Mouse (Mus musculus): ENCODE data around the gene Hltf. TPM values are rescaled to one million over a fixed set of nuclear protein-coding genes. Genes with fewer than 3 reads are reported as not detected.

Hltf gene
- polyA plus RNA-seq, 1 experiment from 2014 or later = 21.6 TPM

DNA sequence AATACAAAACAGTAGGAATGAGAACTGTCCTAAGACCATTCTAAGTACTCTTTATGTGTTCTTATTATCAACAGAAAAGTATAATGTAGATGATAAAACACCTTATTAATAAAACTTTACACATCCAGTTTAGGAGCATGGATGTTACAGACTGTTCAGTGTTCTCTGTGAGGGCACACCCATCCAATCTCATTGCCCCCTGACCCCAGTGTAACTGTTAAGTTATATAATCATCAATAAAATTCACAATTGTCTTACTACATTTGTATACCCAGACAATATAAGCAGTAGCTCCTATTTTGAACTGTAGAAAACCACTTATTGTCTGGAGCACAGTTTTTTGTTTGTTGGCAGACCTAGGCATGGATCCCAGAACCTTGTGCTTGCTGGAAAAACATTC is 83.6 kb downstream of the Hltf start:
- no peaks in the 10 kb centered on the region for H3K4me1 ChIP-seq (replicated peaks)
- H3K4me3 ChIP-seq = no peak overlapping the region
- no peaks in the 10 kb centered on the region for H3K36me3 ChIP-seq
- no peak for ATAC-seq (ENCODE audit: low FRiP score)
- no peak overlapping the region for H3K4me2 ChIP-seq
- no peaks in the 10 kb centered on the region for H3K27me3 ChIP-seq
- no peak overlapping the region for H3K9ac ChIP-seq
- no peaks in the 10 kb centered on the region for H3K9me3 ChIP-seq
- no peak overlapping the region for H3K27ac ChIP-seq

DNA sequence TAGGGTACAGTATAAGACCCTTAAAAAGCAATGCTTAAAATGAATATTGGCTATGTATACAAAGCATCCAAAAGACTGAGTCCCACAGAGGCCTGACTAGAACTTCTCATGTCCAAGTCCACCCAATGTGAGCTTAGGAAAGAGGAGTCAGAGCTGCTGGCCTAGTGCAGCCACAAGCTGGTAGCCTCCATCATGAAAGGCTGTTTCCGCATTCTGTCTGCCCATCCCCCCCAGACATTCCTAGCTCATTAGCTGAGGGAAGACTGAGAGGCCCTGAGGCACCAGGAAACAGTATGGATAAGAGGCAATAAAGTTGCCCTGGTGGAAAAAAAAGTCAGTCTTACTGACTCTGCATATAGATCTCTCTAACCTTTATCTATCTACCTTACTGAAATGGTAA is 84.1 kb downstream of the Hltf start:
- no peaks in the 10 kb centered on the region for H3K9me3 ChIP-seq
- no peaks in the 10 kb centered on the region for H3K4me1 ChIP-seq (replicated peaks)
- no peaks in the 10 kb centered on the region for H3K36me3 ChIP-seq
- ATAC-seq (ENCODE audit: low FRiP score) = no peak
- no peak overlapping the region for H3K27ac ChIP-seq
- H3K4me3 ChIP-seq = no peak overlapping the region
- H3K27me3 ChIP-seq = no peaks in the 10 kb centered on the region
- 43% methylated on average over 1 of the region's 1 CpGs for WGBS
- H3K4me2 ChIP-seq = no peak overlapping the region
- H3K9ac ChIP-seq = no peak overlapping the region

DNA sequence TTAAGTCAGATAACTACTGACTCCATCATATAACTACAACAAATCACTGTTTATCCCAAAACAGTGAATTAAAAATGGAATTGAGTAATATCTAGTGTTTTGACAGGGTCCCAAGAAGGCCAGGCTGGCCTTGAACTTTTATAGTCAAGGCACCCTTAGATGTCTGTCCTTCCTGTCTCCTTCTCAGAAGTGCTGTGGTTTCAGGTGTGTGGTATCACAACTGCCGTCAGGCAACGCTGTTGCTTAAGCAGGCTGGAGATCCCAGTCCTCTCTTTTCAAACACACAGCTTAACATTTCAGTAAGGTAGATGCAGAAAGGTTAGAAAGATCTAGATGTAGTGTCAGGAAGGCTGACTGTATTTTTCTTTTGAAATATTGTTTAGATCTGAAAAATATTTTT is 84.5 kb downstream of the Hltf start:
- H3K9me3 ChIP-seq = no peaks in the 10 kb centered on the region
- no peak overlapping the region for H3K4me3 ChIP-seq
- H3K4me1 ChIP-seq (replicated peaks) = no peaks in the 10 kb centered on the region
- H3K27me3 ChIP-seq = no peaks in the 10 kb centered on the region
- no peak overlapping the region for H3K27ac ChIP-seq
- H3K4me2 ChIP-seq = no peak overlapping the region
- H3K9ac ChIP-seq = no peak overlapping the region
- no peaks in the 10 kb centered on the region for H3K36me3 ChIP-seq
- ATAC-seq (ENCODE audit: low FRiP score) = no peak
- 93% methylated on average over 2 of the region's 2 CpGs for WGBS

DNA sequence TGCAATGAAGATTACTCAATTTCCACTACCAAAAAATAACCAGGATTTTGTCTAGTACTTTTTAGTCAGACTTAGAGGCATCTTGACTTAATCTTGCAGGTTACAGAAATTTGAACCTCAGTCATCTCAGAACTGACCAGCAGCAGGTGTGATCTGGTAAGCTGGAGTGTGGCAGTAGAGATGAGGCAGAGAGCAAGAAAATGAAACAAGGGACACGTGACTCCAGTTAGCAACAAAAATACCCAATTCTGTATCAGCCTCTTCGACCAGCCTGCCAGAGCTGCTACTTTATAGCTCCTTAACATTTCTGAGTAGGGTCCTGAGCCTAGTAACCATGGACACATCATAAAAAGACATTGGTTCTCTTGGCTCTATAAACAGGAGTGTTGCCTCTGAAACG is 85.0 kb downstream of the Hltf start:
- Histone ChIP-seq H3K36me3 (no peaks in the 10 kb centered on the region), H3K9me3 (no peaks in the 10 kb centered on the region), H3K9ac (no peak overlapping the region), H3K27ac (no peak overlapping the region), H3K27me3 (no peaks in the 10 kb centered on the region), H3K4me2 (no peak overlapping the region), H3K4me3 (no peak overlapping the region), H3K4me1 (replicated peaks) (no peaks in the 10 kb centered on the region)
- ATAC-seq (ENCODE audit: low FRiP score) = no peak
- WGBS = 88% methylated on average over 3 of the region's 3 CpGs

DNA sequence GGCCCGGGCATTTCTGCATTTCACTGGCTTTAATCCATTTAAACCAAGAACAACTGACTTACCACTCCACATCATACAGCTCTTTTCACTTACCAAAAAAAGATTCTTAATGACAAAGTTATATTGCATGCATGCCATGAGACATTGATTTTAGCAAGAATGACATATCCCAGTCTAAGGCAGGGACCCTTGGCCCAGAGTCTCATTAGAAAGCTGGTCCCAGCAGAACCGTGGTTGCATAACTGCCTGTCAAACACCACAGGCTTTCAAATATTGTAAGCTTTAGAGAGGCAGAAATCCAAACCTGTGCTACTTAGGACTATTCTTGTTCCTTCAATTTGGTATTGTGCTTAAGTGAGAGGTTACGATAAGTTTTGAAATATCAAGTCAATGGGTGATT is 86.1 kb downstream of the Hltf start:
- Histone ChIP-seq H3K9me3 (no peaks in the 10 kb centered on the region), H3K4me2 (no peak overlapping the region), H3K27ac (no peak overlapping the region), H3K4me3 (no peak overlapping the region), H3K27me3 (no peaks in the 10 kb centered on the region), H3K9ac (no peak overlapping the region), H3K36me3 (no peaks in the 10 kb centered on the region), H3K4me1 (replicated peaks) (no peaks in the 10 kb centered on the region)
- ATAC-seq (ENCODE audit: low FRiP score) = no peak
- 85% methylated on average over 3 of the region's 3 CpGs for WGBS

DNA sequence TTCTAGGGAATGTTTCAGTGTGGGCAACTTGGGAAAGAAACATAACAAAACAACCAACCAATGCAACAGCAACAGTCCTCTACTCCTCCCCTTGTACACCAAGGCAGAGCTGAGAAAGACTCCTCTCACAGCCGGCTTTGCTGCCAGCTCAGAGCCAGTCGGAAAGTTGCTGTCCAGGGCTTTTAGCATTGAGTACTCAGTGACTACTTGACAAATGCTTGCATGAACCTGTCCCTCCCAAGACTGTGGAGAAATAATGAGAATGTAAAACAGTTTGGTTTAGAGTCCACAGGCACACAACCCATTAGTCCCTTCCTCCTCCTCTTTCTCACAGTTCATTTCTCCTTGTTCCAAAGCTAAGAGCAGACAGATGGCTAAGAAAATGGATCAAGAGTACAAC is 86.8 kb downstream of the Hltf start:
- 58% methylated on average over 2 of the region's 2 CpGs for WGBS
- no peaks in the 10 kb centered on the region for H3K9me3 ChIP-seq
- ATAC-seq (ENCODE audit: low FRiP score) = no peak

DNA sequence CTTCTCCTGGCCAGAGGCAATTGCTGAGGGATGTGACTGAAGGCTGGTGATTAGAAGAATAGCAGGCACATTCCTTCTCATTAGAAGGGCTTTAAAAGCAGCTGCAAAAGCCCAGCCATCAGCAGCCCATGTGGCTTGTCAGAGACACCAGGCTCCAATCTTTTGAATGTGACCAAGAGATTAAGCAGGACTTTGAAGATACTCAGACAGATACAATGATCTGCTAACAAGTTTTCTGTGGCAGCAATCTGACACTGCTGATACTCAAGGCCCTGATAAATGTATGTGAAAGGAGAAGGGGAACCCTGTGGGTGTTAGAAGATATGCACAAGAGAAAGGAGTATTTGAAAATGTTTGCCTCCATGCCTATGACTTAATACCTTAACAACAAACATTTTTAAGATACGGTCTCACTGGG is 88.1 kb downstream of the Hltf start:
- H3K9me3 ChIP-seq = no peaks in the 10 kb centered on the region
- H3K4me3 ChIP-seq = no peak overlapping the region
- H3K27ac ChIP-seq = no peak overlapping the region
- H3K9ac ChIP-seq = no peak overlapping the region
- no peak overlapping the region for H3K4me2 ChIP-seq
- no peaks in the 10 kb centered on the region for H3K27me3 ChIP-seq
- no peak for ATAC-seq (ENCODE audit: low FRiP score)
- no peaks in the 10 kb centered on the region for H3K4me1 ChIP-seq (replicated peaks)
- 91% methylated on average over 1 of the region's 1 CpGs for WGBS
- H3K36me3 ChIP-seq = no peaks in the 10 kb centered on the region

More for the DNA sequence above, 86.8 kb downstream of the Hltf start:
- Histone ChIP-seq H3K4me3 (no peak overlapping the region), H3K27ac (no peak overlapping the region), H3K4me2 (no peak overlapping the region), H3K4me1 (replicated peaks) (no peaks in the 10 kb centered on the region), H3K9ac (no peak overlapping the region), H3K36me3 (no peaks in the 10 kb centered on the region), H3K27me3 (no peaks in the 10 kb centered on the region)

DNA sequence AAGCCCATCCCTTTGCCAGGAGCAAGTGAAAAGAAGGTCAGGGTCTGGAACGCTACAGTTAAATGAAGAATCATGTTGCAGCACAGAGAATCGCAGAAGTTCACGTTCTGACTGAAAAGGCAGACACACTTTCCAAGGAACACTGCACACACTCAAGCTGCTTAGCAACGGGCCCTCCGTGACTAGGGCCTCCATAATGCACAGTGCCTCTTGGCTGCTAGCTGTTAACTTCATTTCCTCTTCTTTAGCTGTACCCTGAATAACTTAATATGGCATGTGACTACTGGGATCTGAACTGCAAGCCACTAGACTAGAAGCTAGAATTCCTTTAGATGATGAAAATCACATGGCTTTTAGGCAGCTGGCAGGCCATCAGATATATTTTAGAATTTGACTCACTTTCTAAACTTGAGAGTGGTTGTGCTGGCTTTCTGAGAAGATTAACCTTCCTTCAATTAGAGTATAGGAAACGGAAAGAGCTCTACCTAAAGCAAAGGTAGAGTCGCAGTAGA is 89.3 kb downstream of the Hltf start:
- ATAC-seq (ENCODE audit: low FRiP score) = peak; percentile 63; the same call in 1 of the 2 replicates
- Histone ChIP-seq H3K9ac (no peak overlapping the region), H3K27ac (no peak overlapping the region), H3K36me3 (no peaks in the 10 kb centered on the region), H3K4me3 (no peak overlapping the region), H3K27me3 (no peaks in the 10 kb centered on the region), H3K9me3 (no peaks in the 10 kb centered on the region), H3K4me1 (replicated peaks) (no peaks in the 10 kb centered on the region), H3K4me2 (no peak overlapping the region)
- WGBS = 71% methylated on average over 7 of the region's 7 CpGs

DNA sequence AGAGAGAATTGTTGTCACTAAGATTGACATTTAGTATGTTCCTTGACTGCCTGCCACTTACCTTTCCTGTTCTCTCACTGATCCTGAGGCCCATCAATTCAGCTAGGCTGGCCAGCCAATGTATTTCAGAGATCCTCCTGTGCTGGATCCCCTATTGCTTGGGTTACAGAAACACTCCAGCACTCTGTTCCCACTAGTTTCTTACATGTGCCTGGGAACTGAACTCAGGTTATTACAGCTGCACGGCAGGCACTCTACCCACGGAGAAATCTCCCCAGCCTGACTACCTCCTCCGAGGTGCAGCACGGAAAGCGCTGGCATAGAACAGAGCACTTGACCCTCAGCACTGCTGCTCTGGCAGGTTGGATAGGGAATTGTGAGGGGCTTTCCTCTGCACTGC is 90.0 kb downstream of the Hltf start:
- H3K9me3 ChIP-seq = no peaks in the 10 kb centered on the region
- H3K27me3 ChIP-seq = no peaks in the 10 kb centered on the region
- H3K9ac ChIP-seq = no peak overlapping the region
- H3K4me2 ChIP-seq = no peak overlapping the region
- no peaks in the 10 kb centered on the region for H3K4me1 ChIP-seq (replicated peaks)
- WGBS = 86% methylated on average over 5 of the region's 5 CpGs
- no peak overlapping the region for H3K4me3 ChIP-seq
- no peak overlapping the region for H3K27ac ChIP-seq
- ATAC-seq (ENCODE audit: low FRiP score) = no peak
- H3K36me3 ChIP-seq = no peaks in the 10 kb centered on the region

DNA sequence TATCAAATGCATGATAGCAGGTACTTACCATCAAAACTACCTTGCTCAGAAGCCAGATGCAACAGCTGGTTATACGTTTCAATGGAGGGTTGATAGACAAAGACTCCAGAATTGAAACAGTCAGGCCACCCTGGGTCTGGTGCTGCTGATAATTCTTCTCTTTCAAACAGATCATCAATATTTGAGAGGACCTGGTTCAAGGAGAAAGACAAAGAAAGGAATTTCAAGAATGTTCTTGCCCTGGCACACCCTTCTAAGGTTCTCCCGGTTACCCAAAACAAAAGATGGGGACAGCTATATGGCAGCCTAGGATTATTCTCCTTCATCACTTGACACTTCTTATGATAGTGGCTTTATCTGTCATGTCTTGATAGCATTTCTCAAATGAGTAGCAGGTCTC is 92.9 kb downstream of the Hltf start:
- Histone ChIP-seq H3K36me3 (no peaks in the 10 kb centered on the region), H3K27ac (no peak overlapping the region), H3K9ac (no peak overlapping the region), H3K4me1 (replicated peaks) (peaks cover 15% of the 10 kb centered on the region), H3K9me3 (no peaks in the 10 kb centered on the region), H3K4me3 (no peak overlapping the region), H3K27me3 (no peaks in the 10 kb centered on the region; the same call in 1 of the 2 replicates), H3K4me2 (no peak overlapping the region)
- no peak for ATAC-seq (ENCODE audit: low FRiP score)
- WGBS = 70% methylated on average over 2 of the region's 2 CpGs

DNA sequence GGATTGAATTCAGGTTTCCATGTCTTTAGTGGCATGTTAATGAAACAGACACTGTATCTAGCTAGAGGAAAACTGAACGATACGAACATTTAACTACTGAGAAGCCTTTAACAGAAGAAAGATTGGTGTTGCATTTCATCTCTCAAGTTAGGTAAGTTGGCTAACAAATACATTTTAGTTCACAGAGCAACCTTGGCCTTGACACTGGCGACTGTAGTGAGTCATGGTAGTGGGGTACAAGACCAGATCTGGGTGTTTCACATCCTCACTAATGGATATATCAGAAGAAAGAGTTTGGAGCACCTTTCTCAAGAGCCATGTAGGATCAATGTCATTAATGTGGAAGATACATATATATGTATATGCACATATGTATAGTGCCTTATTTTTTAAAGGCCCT is 94.0 kb downstream of the Hltf start:
- H3K36me3 ChIP-seq = no peaks in the 10 kb centered on the region
- no peaks in the 10 kb centered on the region for H3K9me3 ChIP-seq
- H3K9ac ChIP-seq = no peak overlapping the region
- no peak overlapping the region for H3K4me2 ChIP-seq
- 91% methylated on average over 3 of the region's 3 CpGs for WGBS
- no peak overlapping the region for H3K27ac ChIP-seq
- H3K27me3 ChIP-seq = no peaks in the 10 kb centered on the region; the same call in 1 of the 2 replicates
- ATAC-seq (ENCODE audit: low FRiP score) = no peak
- H3K4me3 ChIP-seq = no peak overlapping the region
- H3K4me1 ChIP-seq (replicated peaks) = peaks cover 15% of the 10 kb centered on the region

DNA sequence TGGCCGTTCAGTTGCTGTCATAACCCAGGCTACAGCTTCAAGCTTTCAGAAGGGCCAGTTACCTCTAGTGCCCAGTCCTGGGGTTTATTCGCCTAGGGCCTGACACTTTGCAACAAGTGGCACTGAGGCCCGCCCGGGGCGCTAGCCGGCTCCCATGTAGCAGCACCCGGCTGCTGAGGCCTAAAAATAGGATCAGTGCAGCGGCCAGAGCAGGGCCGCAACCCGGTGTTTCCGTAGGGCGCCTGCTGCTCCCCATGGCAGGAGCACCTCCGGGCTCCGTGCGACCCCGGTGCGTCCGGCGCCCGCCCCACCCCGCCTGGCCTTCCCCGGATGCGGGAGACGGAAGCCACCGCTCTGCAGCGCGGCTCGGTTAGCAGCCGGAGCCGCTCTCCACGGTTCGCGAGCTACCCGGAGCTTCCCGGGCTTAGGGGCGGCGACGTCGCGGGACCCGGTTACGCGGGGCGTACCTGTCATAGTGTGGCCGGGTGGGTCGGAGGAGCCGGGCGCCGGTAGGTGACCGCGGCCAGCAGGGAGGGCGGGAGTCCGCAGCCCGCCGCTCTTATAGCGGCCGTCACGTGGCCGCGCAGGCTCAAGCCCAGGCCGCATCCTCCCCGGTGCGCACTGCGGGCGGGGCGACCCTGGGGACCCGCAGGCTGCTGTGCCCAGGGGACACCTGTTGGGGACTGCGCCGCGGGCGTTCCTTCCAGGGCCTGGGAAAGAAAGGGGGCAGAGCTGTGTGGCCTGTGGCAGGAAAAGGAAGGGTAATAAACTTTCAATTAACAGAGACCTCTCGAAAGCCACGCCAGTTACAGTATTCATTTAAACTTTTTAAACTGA is 97.1 kb downstream of the Hltf start, which contains the start of gene Gyg:
Gene Gyg, minus strand, starts transcription at position 787 of the 837 bp plus-strand sequence.
- ATAC-seq (ENCODE audit: low FRiP score) = peak; percentile 95
- H3K36me3 ChIP-seq = no peaks in the 10 kb centered on the region
- peak within 1 kb of the TSS; percentile 96 for H3K4me2 ChIP-seq
- peak within 1 kb of the TSS; percentile 86 for H3K9ac ChIP-seq
- no peaks in the 10 kb centered on the region for H3K9me3 ChIP-seq
- peak within 1 kb of the TSS; percentile 73 for H3K4me3 ChIP-seq
- peaks cover 15% of the 10 kb centered on the region for H3K4me1 ChIP-seq (replicated peaks)
- 0 out of 2 replicates have a peak within 1 kb of the TSS, but pooled peaks have one; percentile 18 for H3K27ac ChIP-seq
- H3K27me3 ChIP-seq = no peaks in the 10 kb centered on the region; the same call in 1 of the 2 replicates
- under 1% methylated on average over 73 of the region's 73 CpGs for WGBS

DNA sequence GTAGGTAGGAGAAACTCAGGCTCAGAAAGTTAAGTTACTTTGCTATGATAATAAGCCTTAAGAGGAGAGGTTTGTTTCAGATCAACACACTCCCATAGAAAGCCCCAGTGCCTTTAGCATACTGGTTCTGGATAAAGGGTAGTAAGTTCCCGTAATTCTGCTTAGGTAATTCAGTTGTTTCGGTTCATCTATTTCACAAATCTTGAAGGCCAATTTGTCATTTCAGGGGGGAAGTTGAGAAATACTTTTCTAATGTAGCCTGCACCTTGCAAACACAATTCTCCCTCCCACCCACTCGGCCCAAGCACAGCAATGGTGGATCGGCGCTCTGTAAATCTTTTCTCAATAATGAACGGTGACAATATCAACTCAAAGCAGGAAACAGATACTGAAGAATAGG is 97.9 kb downstream of the Hltf start:
- WGBS = 87% methylated on average over 6 of the region's 6 CpGs
- H3K9ac ChIP-seq = no peak overlapping the region
- H3K4me3 ChIP-seq = peak overlapping the region; percentile 73
- peaks cover 15% of the 10 kb centered on the region for H3K4me1 ChIP-seq (replicated peaks)
- 0 out of 2 replicates have a peak, but pooled peaks cover 3% of the 10 kb centered on the region for H3K9me3 ChIP-seq
- no peaks in the 10 kb centered on the region for H3K36me3 ChIP-seq
- peak overlapping the region; percentile 96 for H3K4me2 ChIP-seq
- no peak overlapping the region for H3K27ac ChIP-seq
- no peaks in the 10 kb centered on the region; the same call in 1 of the 2 replicates for H3K27me3 ChIP-seq
- no peak for ATAC-seq (ENCODE audit: low FRiP score)
